Mouse (Mus musculus) spleen, adult 2 months (tissue): ENCODE measurements around the gene Arid1b.

Experiments used
- CTCF ChIP-seq: fragments of 200-500 bp; IDR thresholded peaks from 2 replicates; pipeline ENCODE4 v1.5.1; 2011; ENCODE audit warnings: mild to moderate bottlenecking, inconsistent platforms; ENCODE audit not compliant: insufficient read depth, insufficient read length, insufficient replicate concordance; ENCODE audit errors: extremely low read depth
- POLR2A ChIP-seq: fragments of 200-500 bp; IDR thresholded peaks from 2 replicates; pipeline ENCODE4 v1.6.1; 2011; ENCODE audit warnings: low read depth, low read length, inconsistent platforms

DNA sequence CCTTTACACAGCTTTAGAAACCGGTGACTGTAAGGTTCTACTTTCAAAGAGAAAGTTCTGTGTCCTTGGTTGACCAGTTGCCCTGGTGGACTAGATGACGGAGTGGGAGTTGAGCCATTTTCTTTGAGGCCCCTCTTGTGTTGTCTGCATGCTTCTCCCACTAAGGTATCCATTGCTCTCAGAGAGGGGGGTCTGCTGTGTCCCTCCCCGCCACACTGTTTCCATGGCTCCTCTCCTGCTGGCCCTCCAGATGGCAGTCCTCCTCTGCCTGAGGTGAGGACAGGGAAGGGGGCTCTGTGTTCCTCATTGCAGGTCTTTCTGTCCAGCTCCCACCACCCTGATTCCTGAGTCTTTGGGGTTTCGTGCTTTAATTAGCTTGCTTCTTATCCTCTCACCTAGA lies 62.5 kb downstream of the Arid1b start:
- TF ChIP-seq CTCF (no peak), POLR2A (no peak)
